Mouse (Mus musculus): ENCODE data around the gene Rab32. TPM values are rescaled to one million over a fixed set of nuclear protein-coding genes. Genes with fewer than 3 reads are reported as not detected.
"Not testable (repeated sequence)": the region's sequence is repeated elsewhere in the genome, so short reads cannot be mapped to it uniquely, and the experiment has no call there.

Gene Rab32
- 16.4 and 19.4 TPM in 2 replicates for polyA plus RNA-seq (2016; fragmentation: Nextera tagmentation; extraction: Ambion mirVana)

DNA sequence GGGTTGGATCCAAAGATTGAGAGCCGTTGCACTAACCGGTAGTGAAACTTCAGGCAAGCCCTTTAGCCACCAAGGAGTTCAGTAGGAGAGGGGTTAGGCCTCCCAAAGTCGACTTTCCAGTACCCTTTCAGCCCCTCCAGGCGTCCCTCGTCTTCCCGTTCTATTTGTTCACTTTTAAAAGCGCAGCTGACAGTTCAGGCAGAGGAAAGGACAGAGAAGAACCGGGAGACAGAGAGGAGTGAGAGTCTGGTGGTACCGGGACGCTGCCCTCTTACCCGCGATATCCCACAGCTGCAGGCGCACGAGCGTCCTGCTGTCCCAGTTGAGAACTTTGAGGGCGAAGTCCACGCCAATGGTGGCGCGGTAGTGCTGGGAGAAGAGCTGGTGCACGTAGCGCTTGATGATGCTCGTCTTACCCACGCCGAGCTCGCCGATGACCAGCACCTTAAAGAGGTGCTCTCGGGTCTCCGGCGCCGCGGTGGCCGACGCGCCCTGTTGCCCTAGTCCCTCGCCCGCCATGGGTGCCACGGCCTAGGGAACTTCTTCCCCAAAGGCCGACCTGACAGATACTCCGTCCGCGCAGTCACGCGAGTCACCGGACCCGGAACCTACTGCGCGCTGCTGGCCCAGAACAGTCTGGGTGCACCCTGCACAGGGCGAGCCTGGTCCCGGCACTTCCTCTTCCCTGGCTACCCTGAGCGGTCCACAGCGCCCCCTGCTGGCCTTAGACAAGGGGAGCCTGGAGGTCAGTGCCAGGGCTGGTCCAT, at the start of gene Rab32:
Gene Rab32 (minus strand): TSS at position 696 of the 767 bp plus-strand sequence.
- peak within 1 kb of the TSS; percentile 88 for H3K4me2 ChIP-seq (replicated peaks)
- H3K36me3 ChIP-seq = no peaks in the 10 kb centered on the region
- H3K9ac ChIP-seq = peak within 1 kb of the TSS; percentile 60
- H3K9me3 ChIP-seq = no peaks in the 10 kb centered on the region
- peak within 1 kb of the TSS; percentile 58 for H3K4me3 ChIP-seq
- no peaks in the 10 kb centered on the region for H3K27me3 ChIP-seq
- peak; percentile 95 for ATAC-seq (ENCODE audit: insufficient number of reproducible peaks, insufficient read depth, low FRiP score, low TSS enrichment)
- H3K27ac ChIP-seq = peak within 1 kb of the TSS; percentile 46; the same call in 1 of the 2 replicates
- H3K4me1 ChIP-seq = no peaks in the 10 kb centered on the region
- WGBS = under 1% methylated on average over 51 of the region's 51 CpGs

DNA sequence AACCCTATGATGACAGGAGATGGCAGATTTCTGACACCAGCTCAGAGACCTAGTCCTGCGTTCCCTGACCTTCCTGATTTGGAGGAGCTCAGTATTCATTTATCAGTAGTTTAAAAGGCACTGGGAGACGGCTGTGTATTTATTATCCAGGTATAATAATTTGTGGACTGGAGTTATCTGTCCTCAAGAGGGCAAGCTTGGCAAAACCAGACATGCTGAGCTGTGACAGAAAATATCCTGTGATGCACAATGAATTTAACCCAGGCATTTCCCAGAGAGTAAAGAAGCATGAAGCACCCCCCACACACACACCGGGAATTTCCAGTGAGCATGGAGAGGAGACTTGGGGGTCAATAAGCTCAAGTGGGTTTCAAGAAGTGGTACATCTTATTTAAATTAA, 42.7 kb upstream of the Rab32 start:
- H3K4me1 ChIP-seq = no peaks in the 10 kb centered on the region
- no peaks in the 10 kb centered on the region for H3K36me3 ChIP-seq
- no peak overlapping the region for H3K9ac ChIP-seq
- H3K27me3 ChIP-seq = no peaks in the 10 kb centered on the region
- WGBS = 84% methylated on average over 3 of the region's 3 CpGs
- ATAC-seq (ENCODE audit: insufficient number of reproducible peaks, insufficient read depth, low FRiP score, low TSS enrichment) = no peak
- no peak overlapping the region for H3K4me3 ChIP-seq
- no peak overlapping the region for H3K4me2 ChIP-seq (replicated peaks)
- H3K9me3 ChIP-seq = no peaks in the 10 kb centered on the region
- no peak overlapping the region for H3K27ac ChIP-seq

DNA sequence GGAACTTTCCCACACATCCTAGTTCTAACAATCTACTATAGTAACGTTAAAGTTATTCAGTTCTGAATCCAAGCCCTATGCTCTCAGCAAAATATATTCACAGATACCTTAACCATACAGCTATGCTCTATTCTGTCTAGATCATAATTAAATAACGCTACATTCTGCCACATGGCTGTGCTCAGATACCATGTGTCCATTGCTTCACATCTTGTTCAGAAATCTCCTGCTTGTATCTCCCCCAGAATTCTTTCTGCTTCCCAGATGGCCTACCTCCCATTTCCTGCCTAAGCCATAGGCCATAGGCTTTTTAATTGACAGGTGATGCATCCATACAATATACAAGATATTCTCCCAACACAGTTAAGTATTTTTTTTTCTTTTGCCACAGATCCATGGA, 39.4 kb upstream of the Rab32 start:
- not testable (repeated sequence) for H3K4me2 ChIP-seq (replicated peaks); H3K36me3 ChIP-seq; H3K9ac ChIP-seq; H3K27ac ChIP-seq; H3K27me3 ChIP-seq; H3K4me1 ChIP-seq; H3K4me3 ChIP-seq; ATAC-seq (ENCODE audit: insufficient number of reproducible peaks, insufficient read depth, low FRiP score, low TSS enrichment); H3K9me3 ChIP-seq
- WGBS = 83% methylated on average over 2 of the region's 2 CpGs

DNA sequence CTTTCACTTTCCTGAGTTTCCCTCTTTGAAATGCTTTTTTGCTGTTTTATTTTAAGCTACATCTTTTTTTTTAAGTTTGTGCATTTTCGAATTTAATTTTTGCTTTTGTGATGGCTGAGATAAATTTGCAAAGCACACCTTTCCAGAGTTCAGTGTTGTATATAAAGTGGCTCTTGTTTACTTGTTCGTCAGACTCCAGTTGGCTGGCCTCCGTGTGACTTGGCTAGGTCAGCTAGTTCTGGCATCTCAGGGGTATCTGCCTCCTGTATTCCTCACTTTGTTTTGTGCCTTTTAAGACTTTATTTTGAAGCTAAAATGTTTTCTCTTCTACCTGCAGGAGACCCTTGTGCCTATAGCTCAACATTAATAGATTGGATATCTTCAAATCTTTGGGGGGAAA, 22.7 kb upstream of the Rab32 start:
- Histone ChIP-seq H3K9ac (no peak overlapping the region), H3K36me3 (no peaks in the 10 kb centered on the region), H3K4me2 (replicated peaks) (no peak overlapping the region), H3K4me1 (no peaks in the 10 kb centered on the region), H3K27ac (no peak overlapping the region), H3K9me3 (no peaks in the 10 kb centered on the region), H3K4me3 (no peak overlapping the region), H3K27me3 (no peaks in the 10 kb centered on the region)
- 83% methylated on average over 3 of the region's 3 CpGs for WGBS
- ATAC-seq (ENCODE audit: insufficient number of reproducible peaks, insufficient read depth, low FRiP score, low TSS enrichment) = no peak

DNA sequence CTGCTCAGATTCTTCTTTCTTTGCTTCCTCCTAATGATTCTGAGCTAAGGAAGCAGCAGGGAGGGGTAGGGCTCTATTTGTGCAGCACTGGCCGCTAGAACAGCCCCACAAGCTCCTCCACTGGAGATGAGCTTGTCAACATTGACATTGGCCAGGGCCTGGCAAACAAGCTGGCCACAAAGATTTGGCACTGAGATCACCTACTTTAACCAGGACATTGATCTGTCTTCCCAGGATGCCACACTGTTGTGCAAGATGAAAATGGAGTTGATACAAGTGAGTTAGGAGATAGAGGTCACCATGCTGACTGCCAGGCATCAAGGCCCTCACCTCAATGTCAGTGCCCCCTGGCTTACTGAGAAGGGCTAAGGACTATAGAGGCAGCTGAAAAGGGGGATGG, 21.8 kb upstream of the Rab32 start:
- no peaks in the 10 kb centered on the region for H3K9me3 ChIP-seq
- H3K36me3 ChIP-seq = no peaks in the 10 kb centered on the region
- no peak for ATAC-seq (ENCODE audit: insufficient number of reproducible peaks, insufficient read depth, low FRiP score, low TSS enrichment)
- H3K27ac ChIP-seq = no peak overlapping the region
- no peaks in the 10 kb centered on the region for H3K27me3 ChIP-seq
- H3K4me1 ChIP-seq = no peaks in the 10 kb centered on the region
- no peak overlapping the region for H3K4me3 ChIP-seq
- WGBS = 79% methylated on average over 1 of the region's 1 CpGs
- no peak overlapping the region for H3K4me2 ChIP-seq (replicated peaks)
- no peak overlapping the region for H3K9ac ChIP-seq

DNA sequence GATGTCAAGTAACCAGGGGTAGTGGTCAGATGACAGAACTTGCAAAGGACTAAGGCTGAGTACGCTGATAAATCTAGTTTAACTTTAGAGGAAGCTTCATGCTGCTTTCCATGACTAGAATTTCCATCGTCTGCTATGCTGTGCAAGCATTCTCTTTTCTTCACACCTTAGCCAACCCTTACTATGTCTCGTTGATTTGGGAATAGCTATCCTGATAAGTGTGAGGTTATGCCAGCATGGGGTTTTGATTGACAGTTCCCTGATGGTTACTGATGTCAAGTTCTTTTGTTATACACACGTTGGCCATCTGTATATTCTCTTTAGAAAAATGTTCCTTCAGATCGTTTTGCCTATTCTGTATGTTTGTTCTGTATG, 259 bp upstream of the Rab32 start:
- Histone ChIP-seq H3K4me3 (peak overlapping the region; percentile 58), H3K27me3 (no peaks in the 10 kb centered on the region), H3K4me1 (no peaks in the 10 kb centered on the region), H3K4me2 (replicated peaks) (peak overlapping the region; percentile 88), H3K9me3 (no peaks in the 10 kb centered on the region), H3K36me3 (no peaks in the 10 kb centered on the region), H3K9ac (peak overlapping the region; percentile 60; the same call in 1 of the 2 replicates), H3K27ac (no peak overlapping the region)
- 41% methylated on average over 5 of the region's 5 CpGs for WGBS
- no peak for ATAC-seq (ENCODE audit: insufficient number of reproducible peaks, insufficient read depth, low FRiP score, low TSS enrichment)

DNA sequence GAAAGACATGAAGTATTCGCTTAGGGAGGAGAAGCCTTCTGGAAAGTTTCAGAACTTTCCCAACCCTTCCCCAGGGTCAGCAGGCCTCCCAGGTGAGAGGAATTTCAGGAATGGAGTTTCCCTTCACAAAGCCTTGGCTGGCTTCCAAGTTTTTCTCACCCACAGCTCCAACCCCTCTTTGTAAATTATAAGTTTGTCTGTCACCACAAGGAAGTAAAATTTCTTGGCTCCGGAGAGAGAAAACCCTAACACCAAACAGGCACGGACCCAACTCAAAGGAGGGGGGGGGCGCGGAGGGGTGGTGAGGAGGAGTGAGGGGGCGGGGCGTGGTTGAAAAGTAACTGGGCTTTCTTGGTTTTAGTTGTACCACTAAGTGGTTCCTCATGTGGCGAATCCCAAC, 980 bp downstream of the Rab32 start:
- H3K9me3 ChIP-seq = no peaks in the 10 kb centered on the region
- no peak overlapping the region for H3K27ac ChIP-seq
- no peak overlapping the region; the same call in 1 of the 2 replicates for H3K9ac ChIP-seq
- no peaks in the 10 kb centered on the region for H3K4me1 ChIP-seq
- H3K4me2 ChIP-seq (replicated peaks) = peak overlapping the region; percentile 88
- no peaks in the 10 kb centered on the region for H3K36me3 ChIP-seq
- H3K4me3 ChIP-seq = peak overlapping the region; percentile 58
- no peaks in the 10 kb centered on the region for H3K27me3 ChIP-seq
- WGBS = 4% methylated on average over 8 of the region's 8 CpGs
- ATAC-seq (ENCODE audit: insufficient number of reproducible peaks, insufficient read depth, low FRiP score, low TSS enrichment) = 0 out of 2 replicates have a peak, but pooled peaks have one; percentile 60

DNA sequence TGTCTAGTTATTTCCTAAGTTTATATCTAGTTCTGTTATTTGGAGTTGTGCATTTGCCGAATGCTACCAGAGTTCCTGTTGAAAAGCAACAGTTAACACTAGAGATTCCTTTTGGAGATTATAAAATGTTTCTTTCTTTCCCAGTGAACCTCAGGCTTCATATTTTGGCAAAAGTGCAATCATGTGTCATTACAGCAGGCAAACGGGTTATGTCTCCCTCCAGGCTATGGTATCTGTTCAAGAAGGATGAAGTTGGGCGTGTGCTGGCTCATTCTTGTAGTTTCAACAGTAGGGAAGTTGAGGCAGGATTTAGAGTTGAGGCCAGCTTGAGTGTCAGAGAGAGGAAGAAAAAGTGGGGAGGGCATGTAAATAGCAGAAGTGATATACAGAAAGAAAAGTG, 2.4 kb downstream of the Rab32 start:
- no peak for ATAC-seq (ENCODE audit: insufficient number of reproducible peaks, insufficient read depth, low FRiP score, low TSS enrichment)
- Histone ChIP-seq H3K27me3 (no peaks in the 10 kb centered on the region), H3K4me1 (no peaks in the 10 kb centered on the region), H3K9me3 (no peaks in the 10 kb centered on the region), H3K9ac (no peak overlapping the region), H3K4me2 (replicated peaks) (no peak overlapping the region), H3K27ac (no peak overlapping the region), H3K36me3 (no peaks in the 10 kb centered on the region), H3K4me3 (no peak overlapping the region)
- 77% methylated on average over 3 of the region's 3 CpGs for WGBS

GRCm38 (mm10) chr10:10555221-10555620, 2.8 kb downstream of the Rab32 start:
- H3K9me3 ChIP-seq = no peaks in the 10 kb centered on the region
- no peaks in the 10 kb centered on the region for H3K36me3 ChIP-seq
- ATAC-seq (ENCODE audit: insufficient number of reproducible peaks, insufficient read depth, low FRiP score, low TSS enrichment) = no peak
- no peaks in the 10 kb centered on the region for H3K4me1 ChIP-seq
- 71% methylated on average over 5 of the region's 5 CpGs for WGBS
- H3K27me3 ChIP-seq = no peaks in the 10 kb centered on the region
- H3K27ac ChIP-seq = no peak overlapping the region
- H3K4me2 ChIP-seq (replicated peaks) = no peak overlapping the region
- H3K9ac ChIP-seq = no peak overlapping the region
- no peak overlapping the region for H3K4me3 ChIP-seq

- Histone ChIP-seq H3K36me3 (no peaks in the 10 kb centered on the region), H3K9me3 (no peaks in the 10 kb centered on the region), H3K9ac (no peak overlapping the region), H3K27me3 (no peaks in the 10 kb centered on the region), H3K27ac (no peak overlapping the region), H3K4me3 (no peak overlapping the region), H3K4me1 (no peaks in the 10 kb centered on the region), H3K4me2 (replicated peaks) (no peak overlapping the region)
- 84% methylated on average over 1 of the region's 1 CpGs for WGBS
- ATAC-seq (ENCODE audit: insufficient number of reproducible peaks, insufficient read depth, low FRiP score, low TSS enrichment) = no peak
Observed at GRCm38 (mm10) chr10:10550134-10550533, 7.9 kb downstream of the Rab32 start.

GRCm38 (mm10) chr10:10546623-10547022, 11.4 kb downstream of the Rab32 start:
- no peak overlapping the region for H3K4me3 ChIP-seq
- no peak overlapping the region for H3K27ac ChIP-seq
- H3K36me3 ChIP-seq = no peaks in the 10 kb centered on the region
- H3K27me3 ChIP-seq = no peaks in the 10 kb centered on the region
- 73% methylated on average over 5 of the region's 5 CpGs for WGBS
- H3K9me3 ChIP-seq = no peaks in the 10 kb centered on the region
- no peak for ATAC-seq (ENCODE audit: insufficient number of reproducible peaks, insufficient read depth, low FRiP score, low TSS enrichment)
- no peak overlapping the region for H3K9ac ChIP-seq
- H3K4me1 ChIP-seq = no peaks in the 10 kb centered on the region
- H3K4me2 ChIP-seq (replicated peaks) = no peak overlapping the region

GRCm38 (mm10) chr10:10544955-10545354, 13.1 kb downstream of the Rab32 start:
- WGBS = 87% methylated on average over 3 of the region's 3 CpGs
- Histone ChIP-seq H3K27ac (no peak overlapping the region), H3K4me1 (no peaks in the 10 kb centered on the region), H3K9me3 (no peaks in the 10 kb centered on the region), H3K4me3 (no peak overlapping the region), H3K36me3 (no peaks in the 10 kb centered on the region), H3K27me3 (no peaks in the 10 kb centered on the region), H3K4me2 (replicated peaks) (no peak overlapping the region), H3K9ac (no peak overlapping the region)
- no peak for ATAC-seq (ENCODE audit: insufficient number of reproducible peaks, insufficient read depth, low FRiP score, low TSS enrichment)

Measured in embryonic facial prominence, embryonic 12.5 days (tissue).